ENCODE assay signal across 15 mouse cellular contexts in the genomic region with DNA sequence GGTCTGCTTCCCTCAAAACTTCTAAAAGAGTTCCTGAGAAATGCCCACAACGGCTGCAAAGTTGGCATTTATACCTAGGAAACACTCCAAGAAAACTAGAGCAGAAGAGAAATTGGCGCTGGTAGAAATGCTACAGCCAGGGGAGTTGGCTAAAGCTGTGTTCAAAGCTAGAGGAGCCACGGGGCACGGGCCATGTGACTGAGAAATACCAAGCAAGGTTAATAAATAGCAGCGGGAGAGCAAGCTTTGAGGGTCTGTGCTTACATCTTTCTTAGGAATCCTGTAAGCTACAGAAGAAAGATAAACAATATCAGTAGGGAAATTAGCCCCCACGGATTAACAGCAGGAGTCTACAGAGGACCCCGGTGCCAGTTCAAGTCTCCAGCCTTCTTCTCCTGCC.
DNase-seq lines count a peak whose midpoint lies in the region; ATAC-seq and TF ChIP-seq lines count a peak whose summit lies in the region.
"Had no signal": no experiment of that assay in that cellular context is flagged by ENCODE, and none has a peak within 500 bp of the region (broad histone marks: within the 10 kb centered on the region; RNA-seq: fewer than 3 reads in every experiment).

No protein-coding gene starts in this region.

- TF ChIP-seq CTCF in layer of hippocampus, adult 2 months (conservative IDR thresholded peaks at IDR 0.05) = no peak
- no peak for TF ChIP-seq CTCF in kidney, postnatal 0 days (IDR thresholded peaks at IDR 0.05; ENCODE audit: low read depth)

- no peaks in the 10 kb centered on the region for H3K36me3 ChIP-seq in kidney, postnatal 0 days (ENCODE audit: insufficient read depth, low read length)
- H3K36me3 ChIP-seq: limb, embryonic 13.5 days had no signal

- H3K4me1 ChIP-seq in kidney, postnatal 0 days (replicated peaks; ENCODE audit: insufficient read depth, low read length) = 0 out of 2 replicates have a peak, but pooled peaks cover 12% of the 10 kb centered on the region

- no peak overlapping the region for H3K4me3 ChIP-seq in layer of hippocampus, adult 2 months
- no peak overlapping the region for H3K4me3 ChIP-seq in kidney, postnatal 0 days (replicated peaks; ENCODE audit: low read depth, low read length)
- H3K4me3 ChIP-seq: limb, embryonic 13.5 days had no signal

- WGBS in kidney, postnatal 0 days = 51% methylated on average over 7 of the region's 7 CpGs

- H3K9ac ChIP-seq in kidney, postnatal 0 days (ENCODE audit: low read depth, low read length) = no peak overlapping the region
- H3K9ac ChIP-seq: forebrain, postnatal 0 days; hindbrain, embryonic 14.5 days; limb, embryonic 13.5 days had no signal

- H3K4me2 ChIP-seq in kidney, postnatal 0 days (ENCODE audit: low read length) = 0 out of 2 replicates have a peak overlapping the region, but pooled peaks have one; percentile 12
- H3K4me2 ChIP-seq: hindbrain, embryonic 14.5 days; limb, embryonic 13.5 days had no signal

- DNase-seq in layer of hippocampus, adult 2 months (ENCODE audit: low spot score in 2 of 2) = no peak
- DNase-seq in layer of hippocampus, adult 9-10 months (ENCODE audit: low spot score) = no peak
- DNase-seq in right cerebral cortex, adult 18-20 months = peak; percentile 17
- DNase-seq in right cerebral cortex, adult 2 months (ENCODE audit: low spot score in 2 of 2) = no peak
- DNase-seq in kidney, postnatal 0 days (ENCODE audit: low spot score) = no peak
- no peak for DNase-seq in heart, adult 18-20 months
- DNase-seq: cerebellum, adult 9-10 months; forebrain, postnatal 0 days; gastrocnemius, postnatal 36 days; lung, postnatal 4 days; thymus, adult 18-20 months had no signal

- H3K27ac ChIP-seq in layer of hippocampus, adult 2 months = peak overlapping the region; percentile 69; the same call in 1 of the 2 replicates
- peak overlapping the region; percentile 62 for H3K27ac ChIP-seq in kidney, postnatal 0 days
- H3K27ac ChIP-seq: hindbrain, embryonic 14.5 days; limb, embryonic 13.5 days had no signal

- no peak for ATAC-seq in kidney, postnatal 0 days (replicated peaks; ENCODE audit: low FRiP score, low read depth)
- ATAC-seq in CD4-positive, CD25-positive, alpha-beta regulatory T cell, adult 4 months = no peak
- ATAC-seq: forebrain, postnatal 0 days had no signal

- H3K27me3 ChIP-seq in kidney, postnatal 0 days (ENCODE audit: insufficient read depth, low read length) = no peaks in the 10 kb centered on the region
- H3K27me3 ChIP-seq: CH12.LX; limb, embryonic 13.5 days had no signal

- no peaks in the 10 kb centered on the region for H3K9me3 ChIP-seq in kidney, postnatal 0 days (replicated peaks; ENCODE audit: low read length)
- H3K9me3 ChIP-seq: limb, embryonic 13.5 days had no signal
